Mouse (Mus musculus) cortical plate, adult 2 months (tissue): ENCODE measurements around the gene Arid5b. TPM values are rescaled to one million over a fixed set of nuclear protein-coding genes. Genes with fewer than 3 reads are reported as not detected.

Source experiments
- H3K27ac ChIP-seq: fragments of 200-500 bp; 2 replicates; pipeline ENCODE4 v1.5.1; 2012; ENCODE audit warnings: low read length, control low read depth, inconsistent platforms; ENCODE audit not compliant: insufficient read depth
- H3K4me1 ChIP-seq: fragments of 200-500 bp; 2 replicates; pipeline ENCODE4 v1.6.1; 2011; ENCODE audit warnings: low read length; ENCODE audit not compliant: control insufficient read depth, insufficient read depth
- H3K4me3 ChIP-seq: fragments of 200-500 bp; 2 replicates; pipeline ENCODE4 v1.5.1; 2011; ENCODE audit warnings: mild to moderate bottlenecking, low read length, control low read depth; ENCODE audit not compliant: insufficient read depth
- CTCF ChIP-seq: fragments of 200-500 bp; IDR thresholded peaks from 2 replicates; pipeline ENCODE4 v1.5.1; 2011; ENCODE audit warnings: mild to moderate bottlenecking, control low read depth, low read length; ENCODE audit not compliant: insufficient read depth; ENCODE audit errors: extremely low read depth
- POLR2A ChIP-seq: fragments of 200-500 bp; IDR thresholded peaks from 2 replicates; pipeline ENCODE4 v1.6.1; 2011; ENCODE audit warnings: mild to moderate bottlenecking, low read length, control low read depth; ENCODE audit not compliant: insufficient read depth; ENCODE audit errors: extremely low read depth
- polyA plus RNA-seq: library from polyadenylated mRNA; depleted of rRNA; stranded (reverse); fragments of >200 nt; gene quantifications from 2 replicates; pipeline ENCODE4 v1.2.3, GENCODE M21; 2012

The Arid5b gene
- polyA plus RNA-seq, 1 experiment: 11.7 TPM

DNA sequence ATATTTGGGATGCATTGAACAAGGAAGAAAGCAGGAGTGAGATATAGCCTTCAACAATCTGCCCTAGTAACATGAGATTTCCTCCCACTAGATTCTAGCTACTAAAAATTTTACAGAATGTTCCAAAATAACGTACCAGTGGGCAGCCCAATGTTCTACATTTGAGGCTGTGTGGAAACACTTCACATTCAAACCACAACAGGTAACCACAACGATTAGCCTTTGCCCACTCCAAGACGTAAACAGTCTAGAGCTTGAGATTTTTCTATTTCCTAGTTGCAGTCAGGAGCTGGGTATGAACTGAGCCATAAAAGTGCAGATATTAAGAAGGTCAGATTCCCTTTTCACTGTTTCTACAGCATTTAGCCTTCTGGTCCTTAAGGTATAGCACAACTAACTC, 56.5 kb downstream of the Arid5b start:
- TF ChIP-seq POLR2A (no peak), CTCF (no peak)
- Histone ChIP-seq H3K4me1 (peaks cover 11% of the 10 kb centered on the region), H3K4me3 (no peak overlapping the region), H3K27ac (no peak overlapping the region)

GRCm38 (mm10) chr10:68219327-68219726, 59.2 kb downstream of the Arid5b start:
- TF ChIP-seq POLR2A: no peak
- Histone ChIP-seq H3K27ac (no peak overlapping the region), H3K4me1 (peaks cover 11% of the 10 kb centered on the region), H3K4me3 (no peak overlapping the region)

GRCm38 (mm10) chr10:68218678-68219077, 59.9 kb downstream of the Arid5b start:
- Histone ChIP-seq H3K4me3 (no peak overlapping the region), H3K4me1 (peaks cover 11% of the 10 kb centered on the region), H3K27ac (no peak overlapping the region)
- TF ChIP-seq POLR2A (no peak), CTCF (no peak)

- TF ChIP-seq POLR2A (no peak), CTCF (no peak)
- H3K4me3 ChIP-seq: no peak overlapping the region
- H3K27ac ChIP-seq: no peak overlapping the region
- peaks cover 4% of the 10 kb centered on the region for H3K4me1 ChIP-seq
These were observed 63.6 kb downstream of the Arid5b start for GRCm38 (mm10) chr10:68214809-68215468.

- no peaks in the 10 kb centered on the region; the same call in 1 of the 2 replicates for H3K4me1 ChIP-seq
- H3K27ac ChIP-seq: no peak overlapping the region
- no peak for TF ChIP-seq CTCF
- TF ChIP-seq POLR2A: no peak
- no peak overlapping the region for H3K4me3 ChIP-seq
These were observed 66.3 kb downstream of the Arid5b start for GRCm38 (mm10) chr10:68212061-68212915.

DNA sequence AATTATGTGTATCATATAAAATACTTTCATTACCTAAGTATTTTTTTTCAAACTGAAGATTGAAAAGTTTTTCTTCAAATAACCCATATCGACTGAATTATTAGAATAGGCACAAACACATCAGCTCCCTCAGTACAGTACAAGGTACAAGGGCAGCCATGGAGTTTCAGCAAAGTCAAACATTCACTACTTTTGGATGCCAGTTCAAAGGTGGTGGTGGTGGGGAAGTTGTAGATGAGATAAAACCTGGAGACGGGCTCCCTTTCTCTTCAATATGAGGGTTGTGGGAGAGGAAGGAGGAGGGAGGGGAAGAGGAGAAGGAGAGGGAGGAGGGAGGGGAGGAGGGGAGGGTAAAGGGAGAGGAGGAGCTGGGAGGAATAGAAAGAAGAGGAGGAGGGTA, 67.0 kb downstream of the Arid5b start:
- no peak overlapping the region for H3K4me3 ChIP-seq
- no peak overlapping the region for H3K27ac ChIP-seq
- TF ChIP-seq CTCF: no peak
- no peaks in the 10 kb centered on the region; the same call in 1 of the 2 replicates for H3K4me1 ChIP-seq

DNA sequence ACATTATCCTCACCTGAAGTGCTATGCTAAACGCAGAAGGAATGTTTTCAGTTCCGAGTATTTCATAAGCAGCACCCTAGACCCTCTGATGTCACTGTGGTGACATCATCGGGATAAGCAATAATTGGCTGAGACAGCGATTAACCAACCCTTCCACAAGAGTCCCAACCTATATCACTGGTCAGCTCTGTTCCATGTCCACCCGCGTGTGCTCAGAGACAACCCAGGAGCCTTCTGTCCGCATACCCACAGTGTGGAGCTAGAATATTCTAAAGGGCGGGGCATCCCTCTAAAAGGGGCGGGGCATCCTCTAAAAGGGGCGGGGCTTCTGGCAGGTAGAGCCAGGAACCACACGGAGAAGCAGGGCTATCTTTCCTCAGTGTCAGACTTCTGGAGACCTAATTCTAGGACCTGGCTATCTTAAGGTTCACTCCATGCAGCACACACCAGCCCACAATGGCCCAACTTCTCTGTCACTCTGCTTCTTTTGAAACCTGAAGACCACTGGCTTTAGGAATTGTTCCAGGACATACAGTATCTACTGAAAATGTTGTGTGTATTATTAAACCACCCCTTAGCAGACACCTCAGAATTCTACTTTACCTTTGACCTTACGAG, 68.4 kb downstream of the Arid5b start:
- no peak overlapping the region for H3K4me3 ChIP-seq
- H3K4me1 ChIP-seq: no peaks in the 10 kb centered on the region; the same call in 1 of the 2 replicates
- no peak overlapping the region for H3K27ac ChIP-seq
- TF ChIP-seq CTCF (no peak), POLR2A (no peak)

GRCm38 (mm10) chr10:68208670-68209065, 69.9 kb downstream of the Arid5b start:
- Histone ChIP-seq H3K27ac (no peak overlapping the region), H3K4me1 (no peaks in the 10 kb centered on the region), H3K4me3 (no peak overlapping the region)
- no peak for TF ChIP-seq CTCF
- TF ChIP-seq POLR2A: no peak

GRCm38 (mm10) chr10:68207803-68208669, 70.5 kb downstream of the Arid5b start:
- Histone ChIP-seq H3K4me1 (no peaks in the 10 kb centered on the region), H3K27ac (no peak overlapping the region), H3K4me3 (no peak overlapping the region; the same call in 1 of the 2 replicates)
- no peak for TF ChIP-seq POLR2A
- no peak for TF ChIP-seq CTCF
